Mouse (Mus musculus) bone marrow, adult 2 months (tissue): Measurements from ENCODE around the gene Cacna2d3.

Source experiments
- CTCF ChIP-seq: fragments of 200-500 bp; IDR thresholded peaks from 2 replicates; pipeline ENCODE4 v1.5.1; 2011; ENCODE audit warnings: low read length, control low read depth; ENCODE audit not compliant: control insufficient read depth, insufficient read depth
- POLR2A ChIP-seq: fragments of 200-500 bp; IDR thresholded peaks from 2 replicates; pipeline ENCODE4 v1.6.1; 2011; ENCODE audit warnings: low read depth, mild to moderate bottlenecking, control low read depth, low read length, borderline replicate concordance; ENCODE audit not compliant: control insufficient read depth

DNA sequence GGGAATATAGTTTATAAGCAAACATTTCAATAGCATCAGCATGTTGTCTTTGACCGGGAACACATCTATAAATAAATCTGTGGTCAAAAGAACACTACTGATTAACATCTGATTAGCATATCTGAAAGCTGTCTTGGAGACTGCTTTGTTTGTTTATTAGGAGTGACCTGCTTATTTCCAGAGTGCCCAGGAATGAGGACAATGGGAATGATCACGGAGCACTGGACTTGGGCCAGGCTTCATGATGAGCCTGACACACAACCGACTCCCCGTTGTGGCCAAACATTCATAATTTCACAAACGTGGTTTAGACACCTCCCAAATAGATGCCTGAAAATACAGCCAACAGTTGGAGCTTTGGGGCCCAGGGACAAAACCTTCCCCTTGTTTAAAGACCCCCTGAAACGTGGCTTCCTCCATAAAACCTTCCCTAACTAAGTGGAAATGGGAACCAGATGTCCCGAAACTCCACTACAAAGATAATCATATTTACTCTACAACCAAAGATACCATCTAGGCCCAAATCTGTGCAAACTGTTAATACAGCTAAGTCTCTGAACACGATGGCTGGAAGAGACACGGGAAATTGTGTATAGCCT is 607.7 kb downstream of the Cacna2d3 start:
- TF ChIP-seq CTCF (no peak), POLR2A (no peak)
